Mouse (Mus musculus): ENCODE data around the gene Rnf224.

The Rnf224 gene

GRCm38 (mm10) chr2:25225811-25226379 is 10.7 kb downstream of the Rnf224 start:
- DNase-seq = peak; percentile 45

GRCm38 (mm10) chr2:25224766-25225752 is 11.5 kb downstream of the Rnf224 start:
- peak; percentile 100 for DNase-seq

DNA sequence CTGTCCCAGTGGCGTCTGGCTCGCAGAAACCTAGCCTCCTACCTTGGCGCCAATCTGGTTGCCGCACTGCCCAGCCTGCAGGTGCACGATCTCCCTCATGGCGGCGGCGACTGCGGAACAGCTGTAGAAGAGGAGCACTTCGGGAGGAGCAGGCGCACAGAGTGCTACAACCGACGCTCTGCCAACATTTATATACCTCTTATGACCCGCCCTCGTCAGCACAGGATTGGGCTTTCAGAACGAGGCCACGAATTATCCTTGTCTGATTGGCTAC is 12.2 kb downstream of the Rnf224 start, which contains the start of gene Tubb4b:
Gene Tubb4b, minus strand, starts transcription at position 211 of the 274 bp plus-strand sequence.
- no peak for DNase-seq

DNA sequence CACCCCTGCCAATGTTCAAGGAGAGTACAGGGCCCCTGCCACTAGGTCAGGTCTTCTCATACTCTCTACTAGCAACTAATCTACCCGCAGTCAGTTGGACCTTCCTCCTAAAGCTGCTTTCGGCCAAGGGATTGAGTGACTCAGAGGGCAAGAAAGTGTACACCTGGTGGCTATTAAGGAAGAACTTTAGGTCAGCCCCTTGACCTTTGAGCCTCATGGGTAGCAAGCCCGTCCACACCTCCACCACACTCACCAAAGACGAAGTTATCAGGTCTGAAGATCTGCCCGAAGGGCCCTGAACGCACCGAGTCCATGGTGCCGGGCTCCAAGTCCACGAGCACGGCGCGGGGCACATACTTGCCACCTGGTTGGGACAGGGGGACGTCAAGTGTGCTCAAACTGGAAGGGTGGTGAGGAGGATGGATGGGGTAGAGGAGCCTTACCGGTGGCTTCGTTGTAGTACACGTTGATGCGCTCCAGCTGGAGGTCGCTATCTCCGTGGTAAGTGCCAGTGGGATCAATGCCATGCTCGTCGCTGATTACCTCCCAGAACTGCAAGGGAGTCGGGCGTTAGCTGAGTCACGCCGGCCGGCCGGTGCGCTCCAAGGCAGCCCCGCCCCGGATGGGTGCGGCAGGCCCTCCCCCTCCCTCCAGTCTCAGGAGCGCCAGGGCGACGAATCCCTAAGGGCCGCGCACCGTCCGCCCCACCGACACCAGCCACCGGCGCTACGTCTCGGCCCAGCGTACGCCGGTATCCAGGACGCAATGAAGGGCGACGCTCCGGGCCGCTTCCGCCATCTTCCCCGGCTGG is 12.7 kb downstream of the Rnf224 start:
- peak; percentile 86 for DNase-seq

- no peak for DNase-seq
Observed at GRCm38 (mm10) chr2:25221331-25221772, 15.2 kb downstream of the Rnf224 start.

GRCm38 (mm10) chr2:25218445-25218844 is 18.1 kb downstream of the Rnf224 start, which contains the start of gene Fam166a:
TSS of gene Fam166a (plus strand) at chr2:25218745.
- no peak for DNase-seq

GRCm38 (mm10) chr2:25217666-25218065 is 18.9 kb downstream of the Rnf224 start:
- DNase-seq = no peak

DNA sequence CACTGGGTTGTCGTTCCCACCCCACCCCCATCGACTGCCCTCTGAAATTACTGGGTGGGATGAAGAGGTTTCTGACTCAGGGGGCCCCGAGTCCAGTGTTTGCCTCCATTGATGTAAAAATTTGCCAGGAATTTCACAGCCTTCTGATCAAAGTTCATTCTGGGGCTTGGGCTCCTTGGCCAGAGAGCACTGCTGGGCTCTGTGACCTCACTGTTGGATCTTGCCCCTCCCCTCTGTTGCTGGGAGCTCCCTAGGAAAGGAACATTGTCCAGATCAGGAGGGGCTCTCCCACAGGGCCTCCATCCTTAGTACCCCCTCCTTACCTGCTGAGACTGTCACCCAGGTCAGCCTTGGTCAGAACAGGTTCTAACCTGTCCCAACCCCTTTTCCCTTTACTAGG is 22.1 kb downstream of the Rnf224 start, which contains the start of gene Stpg3:
Gene Stpg3, minus strand, starts transcription at position 194 of the 400 bp plus-strand sequence.
- no peak for DNase-seq

DNA sequence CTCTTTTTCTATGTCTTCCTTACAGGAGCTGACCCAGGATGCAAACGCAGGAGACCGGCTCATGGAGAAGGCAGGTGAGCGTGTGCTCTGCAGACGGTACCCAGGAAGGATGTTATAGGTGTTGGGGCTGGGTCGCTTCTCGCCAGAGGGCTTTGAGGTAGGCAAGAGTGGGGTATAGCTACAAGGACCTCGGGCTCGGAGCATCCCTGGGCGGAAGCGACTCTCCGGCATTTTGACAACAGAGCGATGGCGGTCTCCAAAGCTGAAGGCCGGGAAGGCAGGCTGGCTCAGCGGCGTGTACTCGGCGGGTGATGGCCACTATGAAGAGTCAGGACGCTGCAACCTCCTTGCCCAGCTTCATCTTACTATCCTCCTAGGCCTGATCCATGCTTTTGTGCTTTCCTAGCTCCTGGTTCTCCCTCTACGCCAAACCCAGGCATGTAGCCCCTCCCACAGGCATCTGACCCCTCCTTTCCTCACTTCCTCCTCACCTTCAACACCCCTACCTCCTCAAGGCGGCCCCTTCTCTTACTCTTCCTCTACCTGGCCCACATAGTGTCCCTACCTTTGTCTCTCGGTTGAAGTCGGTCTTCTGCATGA is 23.2 kb downstream of the Rnf224 start:
- no peak for DNase-seq

DNA sequence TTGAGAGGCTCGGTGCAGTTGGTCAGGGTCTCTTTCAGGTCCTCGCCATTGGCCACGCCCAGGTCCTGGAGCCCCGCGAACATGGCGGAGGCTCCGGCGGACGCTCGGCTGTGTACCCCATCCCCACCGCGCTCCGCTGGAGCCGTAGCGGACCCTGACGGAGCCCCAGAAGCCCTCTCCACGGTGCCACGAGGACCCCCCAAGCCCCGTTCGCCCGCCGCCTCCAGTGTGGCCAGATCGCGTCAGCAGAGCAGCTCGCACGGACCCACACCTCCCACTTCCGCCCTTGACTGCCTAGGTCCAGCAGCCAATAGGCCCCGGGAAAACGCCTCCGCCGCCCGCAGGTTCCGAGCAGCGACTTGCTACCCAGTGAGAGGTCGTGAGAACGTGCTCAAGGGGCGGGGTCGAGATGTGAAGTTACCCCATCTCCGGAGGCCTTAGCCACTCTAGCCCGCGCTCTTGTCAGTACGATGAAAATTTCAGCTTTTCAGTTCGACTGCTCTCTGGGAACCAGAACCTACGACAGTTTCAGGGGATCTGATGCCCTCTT is 25.4 kb downstream of the Rnf224 start, which contains the start of gene Nelfb:
Gene Nelfb, minus strand, starts transcription at position 369 of the 550 bp plus-strand sequence.
- DNase-seq = peak; percentile 87

DNA sequence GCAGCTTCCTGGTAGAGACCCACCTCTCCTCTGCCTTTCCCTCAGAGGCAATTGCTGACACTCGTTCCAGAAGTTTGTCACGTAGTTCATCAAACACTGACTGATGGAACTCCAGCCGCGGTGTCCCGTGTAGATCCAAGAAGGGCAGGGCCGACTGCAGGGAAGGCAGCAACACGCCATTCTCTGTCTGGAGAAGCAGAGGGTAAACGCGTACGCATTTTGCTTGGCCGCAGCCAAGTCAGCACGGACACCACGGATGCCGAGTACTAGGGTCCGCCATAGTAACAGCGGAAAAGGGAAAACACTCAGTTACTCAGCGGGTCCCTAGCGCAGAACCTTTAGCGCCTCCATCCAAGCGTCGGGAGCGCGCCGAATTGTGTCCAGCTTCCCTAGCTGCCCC is 25.9 kb downstream of the Rnf224 start:
- DNase-seq = no peak

- no peak for DNase-seq
Observed at GRCm38 (mm10) chr2:25207593-25207992, 29.0 kb downstream of the Rnf224 start.

DNA sequence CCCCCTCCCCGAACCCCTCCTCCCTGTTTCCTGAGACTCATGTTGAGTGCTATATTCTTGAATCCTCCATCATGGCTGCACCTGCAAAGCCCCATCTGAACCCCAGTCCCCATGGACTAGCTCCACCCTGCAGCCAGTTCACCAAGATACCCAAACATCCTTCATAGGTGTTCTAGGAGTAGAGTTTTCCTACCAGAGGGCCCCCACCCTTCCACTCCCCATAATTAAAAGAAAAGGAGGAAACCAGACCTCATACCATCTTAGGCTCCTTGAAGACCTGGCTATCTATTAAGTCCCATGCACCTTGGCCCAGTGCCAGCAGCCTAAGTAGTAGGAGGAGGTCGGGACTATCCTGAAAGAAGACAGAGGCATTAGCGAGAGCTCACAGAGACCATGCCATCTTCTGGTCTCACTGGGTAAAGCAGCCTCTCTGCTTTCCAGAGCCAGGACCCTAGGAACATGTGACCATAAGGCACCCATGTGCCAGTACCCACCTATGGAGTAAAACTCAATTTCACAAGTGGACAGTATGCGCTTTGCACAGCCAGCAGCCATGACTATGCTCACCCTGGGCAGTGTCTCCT is 32.9 kb downstream of the Rnf224 start:
- no peak for DNase-seq

GRCm38 (mm10) chr2:25200631-25201030 is 36.0 kb downstream of the Rnf224 start:
- DNase-seq = no peak

GRCm38 (mm10) chr2:25197946-25198345 is 38.6 kb downstream of the Rnf224 start:
- DNase-seq = no peak

DNA sequence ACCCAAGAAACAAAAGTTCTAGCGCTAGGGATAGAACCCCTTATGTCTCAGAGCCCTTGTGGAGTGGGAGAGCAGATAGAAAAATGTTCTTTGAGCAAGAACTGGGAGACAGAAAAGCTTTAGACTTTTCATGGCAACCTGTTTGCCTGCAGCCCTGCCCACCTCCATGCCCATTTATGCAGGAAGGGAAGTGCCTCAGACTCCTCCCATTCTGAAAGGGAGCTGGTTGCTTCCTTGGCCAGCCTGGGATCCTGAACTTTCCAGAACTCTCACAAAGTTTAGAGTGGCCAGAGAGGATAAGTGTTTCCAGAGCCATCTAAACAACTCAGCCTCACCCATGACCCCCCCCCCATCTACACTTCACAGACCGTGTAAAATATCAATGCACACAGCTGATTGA is 39.4 kb downstream of the Rnf224 start:
- no peak for DNase-seq

GRCm38 (mm10) chr2:25196172-25196954 is 40.2 kb downstream of the Rnf224 start, which contains the start of gene Tor4a:
TSS of gene Tor4a (minus strand) at chr2:25196886.
- DNase-seq = no peak

GRCm38 (mm10) chr2:25195211-25196156 is 41.1 kb downstream of the Rnf224 start:
- no peak for DNase-seq

DNA sequence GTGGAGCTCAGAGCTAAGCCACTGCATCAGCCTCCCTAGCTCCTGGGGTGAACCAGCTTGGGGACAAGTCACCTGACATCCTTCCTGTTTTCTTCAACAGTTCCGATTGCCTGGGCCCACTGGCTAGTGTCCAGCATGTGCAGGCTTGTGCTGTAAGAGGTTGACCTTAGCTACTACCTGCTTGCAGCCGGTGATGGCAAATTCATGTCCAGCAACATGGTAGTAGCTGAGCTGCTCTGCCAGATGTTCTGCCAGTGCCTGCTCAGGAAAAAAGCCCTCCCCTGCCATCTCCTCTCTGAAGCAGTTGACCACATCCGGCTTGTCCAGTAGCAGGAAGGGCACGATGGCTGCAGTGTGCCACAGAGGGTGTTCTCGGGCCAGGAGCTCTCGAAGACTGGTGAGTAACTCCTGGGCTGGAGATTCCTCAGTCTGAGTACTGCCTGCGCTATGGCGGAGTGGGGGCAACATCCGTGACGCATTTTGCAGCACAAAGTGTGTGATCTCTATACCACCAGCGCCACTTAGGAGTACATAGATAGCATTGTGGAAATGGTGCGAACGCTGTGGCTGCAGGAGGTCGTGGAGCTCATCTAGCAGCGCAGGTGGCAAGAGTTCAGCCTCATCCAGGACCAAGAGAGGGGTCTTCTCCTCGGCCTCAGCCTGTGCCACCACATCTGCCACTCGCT is 42.0 kb downstream of the Rnf224 start:
- no peak for DNase-seq

Measured in cerebellum, adult 9-11 months (tissue).